Mouse (Mus musculus): ENCODE measurements at regions not wholly inside any gene's neighbourhood (a gene's known extent, or its start where the extent isn't known, plus 50 kb on each side); places are given as distances from the start of the nearest gene placed in this dataset.

DNA sequence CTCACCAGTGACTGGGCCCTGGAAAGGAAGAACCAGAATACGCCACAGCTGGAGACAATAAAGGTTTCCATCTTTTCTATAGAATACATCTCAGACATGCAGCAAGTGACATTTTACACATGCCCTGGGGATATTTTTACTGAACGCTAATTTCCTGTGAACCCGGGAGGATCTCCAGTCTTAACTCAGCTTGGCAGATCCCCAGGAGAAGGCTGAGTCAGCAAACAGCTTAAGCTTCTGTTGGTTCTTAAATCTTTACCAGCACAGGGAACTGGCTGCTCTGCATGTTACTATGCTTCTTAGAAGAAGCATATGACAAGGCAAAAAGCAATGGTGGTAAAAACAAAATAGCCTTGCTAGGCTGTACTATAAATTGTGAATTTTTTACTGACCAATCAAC, 59.7 kb upstream of the Map2 start:
- H3K27ac ChIP-seq (ENCODE audit: low read length) = no peak overlapping the region
- 42% methylated on average over 3 of the region's 3 CpGs for WGBS
- H3K4me2 ChIP-seq (replicated peaks; ENCODE audit: low read depth, low read length) = no peak overlapping the region
- H3K4me3 ChIP-seq (ENCODE audit: low read depth, low read length) = no peak overlapping the region
- no peaks in the 10 kb centered on the region for H3K27me3 ChIP-seq (replicated peaks; ENCODE audit: insufficient read depth, low read length)
- H3K4me1 ChIP-seq (ENCODE audit: insufficient read depth, low read depth, low read length) = no peaks in the 10 kb centered on the region
- H3K36me3 ChIP-seq (ENCODE audit: insufficient read depth, low read length) = no peaks in the 10 kb centered on the region
- TF ChIP-seq CTCF (IDR thresholded peaks at IDR 0.05) (no peak), EP300 (IDR thresholded peaks at IDR 0.05) (no peak)
- DNase-seq (ENCODE audit: low spot score) (no peak), ATAC-seq (no peak)
- no peak overlapping the region for H3K9ac ChIP-seq (replicated peaks; ENCODE audit: low read depth)
- no peaks in the 10 kb centered on the region for H3K9me3 ChIP-seq (ENCODE audit: low read length)

Data from lung, postnatal 0 days (tissue).